Mouse (Mus musculus): Measurements from ENCODE around the gene Sos1.

Sos1 gene

GRCm38 (mm10) chr17:80480031-80480854 lies at the start of gene Sos1:
Sos1 (minus strand) TSS chr17:80480453.
- peak; percentile 96 for DNase-seq (ENCODE audit: low read depth, low spot score)

- DNase-seq (ENCODE audit: low read depth, low spot score), result no peak
Observed at GRCm38 (mm10) chr17:80523231-80523630, 43.0 kb upstream of the Sos1 start.

- DNase-seq (ENCODE audit: low read depth, low spot score), result no peak
Observed at GRCm38 (mm10) chr17:80522229-80522556, 41.9 kb upstream of the Sos1 start.

DNA sequence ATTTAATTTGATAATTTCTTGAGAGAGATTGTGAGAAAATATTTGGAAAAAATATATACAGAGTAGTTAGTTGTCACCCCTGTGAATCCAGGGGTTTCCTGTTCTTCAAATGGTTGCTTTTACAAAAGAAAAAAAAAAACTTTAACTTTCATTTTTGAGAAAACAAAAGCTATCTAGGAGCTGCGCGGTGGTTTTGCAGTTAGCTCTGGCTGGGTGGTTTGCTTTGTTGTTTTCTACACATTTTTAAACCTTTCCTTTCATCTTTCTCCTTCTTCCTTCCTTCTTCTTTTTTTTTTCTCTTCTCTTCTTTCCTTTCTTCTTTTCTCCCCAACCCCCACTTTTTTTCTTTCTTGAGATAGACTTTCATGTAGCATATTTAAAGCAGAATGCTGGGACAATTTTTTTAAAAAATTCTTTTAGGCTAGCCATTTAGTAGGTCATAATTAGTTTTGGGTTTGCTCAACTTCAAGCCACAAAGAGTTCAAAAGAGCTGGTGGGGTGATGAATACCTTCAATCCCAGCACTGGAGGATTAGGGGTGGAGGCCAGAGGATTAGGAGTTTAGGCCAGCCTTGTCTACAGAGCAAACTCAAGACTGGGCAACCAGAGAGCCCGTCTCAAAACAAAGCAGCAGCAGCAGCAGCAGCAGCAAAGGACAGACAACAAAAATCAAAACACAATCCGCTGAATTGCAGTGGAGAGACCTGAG lies 41.4 kb upstream of the Sos1 start:
- DNase-seq (ENCODE audit: low read depth, low spot score), result no peak

- no peak for DNase-seq (ENCODE audit: low read depth, low spot score)
Observed at GRCm38 (mm10) chr17:80520537-80520936, 40.3 kb upstream of the Sos1 start.

DNA sequence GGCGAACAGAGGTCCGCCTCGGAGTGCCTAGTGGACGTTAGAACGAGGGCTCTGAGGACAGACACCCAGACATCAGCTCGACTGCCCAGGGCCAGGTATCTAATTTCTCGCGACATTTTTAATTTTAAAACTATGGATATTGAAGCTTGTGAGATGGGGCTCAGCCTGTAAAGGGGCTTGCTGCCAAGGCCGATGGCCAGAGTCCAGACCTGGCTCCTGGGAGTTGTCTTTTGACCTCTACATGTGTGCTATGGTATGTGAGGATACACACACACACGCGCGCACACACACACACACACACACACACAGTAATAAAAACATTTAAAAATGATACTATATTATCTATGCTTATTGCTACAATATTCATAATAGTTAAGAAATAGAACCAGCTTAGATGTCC lies 38.6 kb upstream of the Sos1 start:
- no peak for DNase-seq (ENCODE audit: low read depth, low spot score)

DNA sequence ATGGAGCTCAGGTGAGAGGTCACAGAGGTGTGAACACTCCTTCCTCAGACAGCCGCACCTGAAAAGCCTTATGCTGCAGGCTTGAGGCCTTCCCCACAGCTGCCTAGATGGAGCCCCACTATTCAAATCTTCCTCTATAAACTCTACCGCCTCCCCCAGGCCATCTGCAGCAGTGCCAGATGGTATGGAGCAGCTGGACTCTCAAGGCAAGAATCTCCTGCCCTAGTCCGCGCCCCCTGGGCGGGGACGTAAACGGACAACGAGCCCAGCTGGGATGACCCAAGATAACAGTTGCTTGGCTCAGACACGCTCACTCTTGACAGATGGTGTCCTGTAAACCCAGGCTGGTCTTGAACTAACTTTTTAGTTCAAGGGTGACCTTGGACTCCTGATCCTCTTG lies 37.0 kb upstream of the Sos1 start:
- DNase-seq (ENCODE audit: low read depth, low spot score), result peak; percentile 22

DNA sequence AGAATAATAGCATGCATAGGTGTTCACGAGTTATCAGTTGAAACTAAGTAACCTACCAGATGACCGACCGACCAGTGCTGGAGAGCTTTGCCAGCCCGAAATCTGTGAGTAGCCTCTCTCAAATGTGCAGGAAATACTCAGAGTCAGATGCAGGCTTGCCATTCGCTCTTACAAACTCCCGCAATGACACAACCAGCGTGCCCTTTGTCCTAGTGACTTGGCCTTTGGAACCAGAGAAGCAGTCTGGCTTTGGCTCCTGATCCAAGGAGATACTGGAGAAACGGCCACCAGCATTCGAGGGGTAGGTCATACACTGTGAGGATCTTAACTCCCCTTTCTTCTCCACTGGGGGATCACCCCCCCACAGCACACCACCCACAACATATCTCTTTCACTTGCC lies 35.7 kb upstream of the Sos1 start:
- DNase-seq (ENCODE audit: low read depth, low spot score), result no peak

GRCm38 (mm10) chr17:80515513-80515912 lies 35.3 kb upstream of the Sos1 start:
- DNase-seq (ENCODE audit: low read depth, low spot score), result no peak

GRCm38 (mm10) chr17:80513766-80514165 lies 33.5 kb upstream of the Sos1 start:
- DNase-seq (ENCODE audit: low read depth, low spot score), result no peak

DNA sequence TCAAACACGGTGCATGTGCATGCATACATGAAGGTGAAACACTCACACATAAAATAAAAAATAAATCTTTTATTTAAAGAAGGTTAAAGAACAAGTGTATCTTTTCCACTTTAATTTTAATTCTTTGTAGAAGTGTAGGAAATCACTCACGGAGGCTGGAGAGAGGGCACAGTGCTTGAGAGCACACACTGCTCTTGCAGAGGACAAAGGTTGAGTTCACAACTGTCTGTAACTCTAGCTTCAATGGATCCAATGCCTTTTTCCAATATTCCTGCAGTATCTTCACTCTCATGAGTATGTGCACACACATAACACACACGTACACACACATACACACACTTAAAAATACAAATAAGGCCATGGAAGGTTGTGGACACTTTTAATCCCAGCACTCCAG lies 30.2 kb upstream of the Sos1 start:
- DNase-seq (ENCODE audit: low read depth, low spot score), result no peak

DNA sequence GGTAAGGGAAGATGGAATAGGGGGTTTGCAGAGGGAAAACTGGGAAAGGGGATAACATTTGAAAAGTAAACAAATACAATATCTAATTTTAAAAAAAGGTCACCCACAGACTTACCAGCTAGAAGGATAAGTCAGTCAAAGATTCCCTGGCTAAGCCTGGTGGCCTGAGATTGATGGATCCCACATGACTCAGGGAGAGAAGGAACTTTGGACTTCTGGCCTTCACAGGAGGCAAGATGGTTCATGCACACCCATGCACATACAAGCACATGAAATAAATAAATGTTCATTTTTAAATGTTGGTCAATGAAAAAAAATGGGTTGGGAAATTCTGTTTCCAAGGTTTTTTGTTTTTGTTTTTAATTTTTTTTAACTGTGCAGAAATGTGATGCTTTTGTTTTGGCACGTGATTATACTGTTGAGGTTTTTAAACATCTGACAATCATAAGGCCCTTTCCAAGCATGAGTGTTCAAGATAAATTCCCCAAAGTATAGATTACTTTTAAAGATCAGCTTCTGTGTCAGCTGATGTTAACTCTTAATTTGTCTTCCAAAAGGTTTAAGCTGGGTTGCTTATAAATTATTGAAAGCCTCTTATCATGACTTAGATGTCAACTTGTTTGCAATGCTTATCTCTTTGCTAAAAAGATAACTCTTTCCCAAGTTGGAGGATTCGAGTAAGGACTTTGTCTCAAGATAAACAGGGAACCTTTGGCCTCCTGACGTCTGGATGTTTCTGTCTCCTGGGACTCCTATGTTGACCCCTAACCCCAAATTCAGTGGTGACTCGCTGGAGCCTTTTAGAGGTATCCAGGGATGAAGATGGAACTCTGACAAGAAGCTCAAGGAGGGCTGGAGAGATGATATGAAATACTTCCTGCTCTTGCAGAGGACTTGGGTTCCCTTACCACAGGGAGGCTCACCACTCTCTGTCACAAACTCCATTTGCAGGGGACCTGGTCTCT lies 29.5 kb upstream of the Sos1 start:
- no peak for DNase-seq (ENCODE audit: low read depth, low spot score)

GRCm38 (mm10) chr17:80505766-80506165 lies 25.5 kb upstream of the Sos1 start:
- DNase-seq (ENCODE audit: low read depth, low spot score), result no peak

- no peak for DNase-seq (ENCODE audit: low read depth, low spot score)
Observed at GRCm38 (mm10) chr17:80505342-80505741, 25.1 kb upstream of the Sos1 start.

DNA sequence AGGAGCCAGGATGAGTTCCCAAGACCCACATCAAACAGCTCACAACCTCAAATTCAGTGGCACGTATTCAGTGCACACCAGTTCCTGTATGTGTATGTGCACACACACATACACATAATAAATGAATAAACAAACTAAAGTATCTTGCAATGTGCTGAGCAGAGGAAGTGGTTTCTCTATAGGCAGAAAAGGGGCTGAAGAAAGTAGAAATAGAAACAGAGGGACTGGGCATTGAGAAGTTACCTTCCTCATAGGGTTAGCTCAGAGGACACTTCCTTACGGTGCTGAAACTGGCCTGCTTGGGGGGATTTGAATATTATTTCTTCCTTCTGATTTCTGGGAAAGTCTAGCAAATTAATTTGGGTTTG lies 21.5 kb upstream of the Sos1 start:
- no peak for DNase-seq (ENCODE audit: low read depth, low spot score)

DNA sequence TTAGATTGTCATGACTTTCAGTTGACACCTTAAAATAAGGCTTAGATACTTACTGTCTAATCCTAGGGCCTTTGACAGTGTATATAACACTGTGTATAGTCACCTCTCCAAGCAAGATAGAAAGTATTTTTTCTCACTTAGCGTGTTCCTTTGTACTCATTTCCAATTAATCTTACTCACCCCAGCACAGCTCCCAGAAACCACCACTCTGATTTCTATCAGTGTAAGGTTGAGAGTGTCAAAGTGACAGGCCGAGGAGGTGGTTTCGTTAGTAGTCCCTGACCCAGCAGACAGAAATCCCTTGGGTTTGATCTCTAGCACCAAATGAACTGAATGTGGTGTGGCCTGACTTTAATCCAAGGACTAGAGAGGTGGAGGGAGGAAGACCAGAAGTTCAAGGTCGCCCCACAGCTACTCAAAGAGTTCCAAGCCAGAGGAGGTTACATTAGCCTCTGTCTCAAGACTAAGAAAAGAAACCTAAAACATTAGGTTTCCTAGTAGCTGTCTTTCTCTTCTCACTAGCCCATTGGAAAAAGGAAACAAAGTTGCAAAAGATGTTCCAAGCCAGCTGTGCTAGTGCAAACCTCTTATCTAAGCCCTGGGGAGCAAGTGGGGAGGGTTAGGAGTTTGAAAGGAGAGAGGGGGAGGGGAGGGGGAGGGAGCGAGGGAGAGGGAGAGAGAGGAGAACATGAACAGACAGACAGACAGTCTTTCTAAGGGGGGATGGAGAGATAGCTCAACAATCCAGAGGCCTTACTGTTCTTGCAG lies 21.0 kb upstream of the Sos1 start:
- DNase-seq (ENCODE audit: low read depth, low spot score), result no peak

- DNase-seq (ENCODE audit: low read depth, low spot score), result no peak
Observed at GRCm38 (mm10) chr17:80500025-80500424, 19.8 kb upstream of the Sos1 start.

DNA sequence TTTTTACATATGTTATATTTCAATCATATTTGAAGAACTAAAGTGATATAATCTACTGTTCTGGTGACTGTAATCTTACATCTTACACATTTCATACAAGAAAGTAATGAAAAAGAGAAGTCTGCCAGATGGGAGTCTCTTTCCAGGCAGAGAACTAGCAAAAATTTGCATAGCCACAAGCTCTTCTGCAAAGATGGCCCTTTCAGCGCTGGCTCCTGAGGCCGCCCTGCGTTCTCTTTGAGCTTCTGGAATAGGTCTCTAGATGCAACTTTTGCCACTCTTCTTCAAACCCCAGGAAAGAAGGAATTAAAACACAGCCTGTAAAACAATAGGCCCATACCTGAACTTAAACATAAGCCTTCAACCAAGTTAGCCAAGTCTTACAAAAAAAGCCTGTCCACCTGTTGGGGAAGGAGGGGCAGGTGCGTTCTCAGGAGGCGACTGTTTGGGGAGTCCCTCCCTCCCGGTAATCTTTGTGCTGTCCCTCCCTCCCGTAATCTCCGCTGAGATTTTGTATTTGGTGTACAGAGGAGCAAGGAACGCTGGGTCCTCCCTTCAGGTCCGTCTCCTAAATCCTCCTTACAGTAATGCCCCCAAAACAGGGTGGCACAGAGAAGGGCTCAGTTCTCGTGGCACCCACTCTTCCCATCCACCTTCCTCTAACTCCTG lies 18.5 kb upstream of the Sos1 start:
- DNase-seq (ENCODE audit: low read depth, low spot score), result no peak

GRCm38 (mm10) chr17:80497183-80497601 lies 16.9 kb upstream of the Sos1 start:
- no peak for DNase-seq (ENCODE audit: low read depth, low spot score)

- no peak for DNase-seq (ENCODE audit: low read depth, low spot score)
Observed at GRCm38 (mm10) chr17:80496607-80497170, 16.4 kb upstream of the Sos1 start.

DNA sequence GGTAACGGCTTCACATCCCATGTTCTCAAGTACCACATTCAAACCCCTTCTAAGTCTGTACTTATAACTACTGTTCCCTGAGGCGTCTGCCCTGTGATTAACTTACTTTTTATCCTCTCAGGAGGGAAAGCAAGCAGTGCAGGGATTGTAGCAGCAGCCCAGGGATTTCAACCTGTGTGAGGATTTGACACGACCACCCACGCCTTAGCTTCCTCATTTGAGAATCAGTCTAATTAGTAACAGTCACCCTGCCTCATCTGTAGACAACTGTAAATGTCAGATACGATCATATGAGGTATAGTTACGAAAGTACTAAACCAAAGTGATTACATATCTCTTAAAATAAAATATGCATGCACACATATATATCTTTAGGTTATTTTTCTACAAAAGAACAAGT lies 15.9 kb upstream of the Sos1 start:
- DNase-seq (ENCODE audit: low read depth, low spot score), result no peak
